Mouse (Mus musculus): ENCODE results near the gene Cldn6.

DNA sequence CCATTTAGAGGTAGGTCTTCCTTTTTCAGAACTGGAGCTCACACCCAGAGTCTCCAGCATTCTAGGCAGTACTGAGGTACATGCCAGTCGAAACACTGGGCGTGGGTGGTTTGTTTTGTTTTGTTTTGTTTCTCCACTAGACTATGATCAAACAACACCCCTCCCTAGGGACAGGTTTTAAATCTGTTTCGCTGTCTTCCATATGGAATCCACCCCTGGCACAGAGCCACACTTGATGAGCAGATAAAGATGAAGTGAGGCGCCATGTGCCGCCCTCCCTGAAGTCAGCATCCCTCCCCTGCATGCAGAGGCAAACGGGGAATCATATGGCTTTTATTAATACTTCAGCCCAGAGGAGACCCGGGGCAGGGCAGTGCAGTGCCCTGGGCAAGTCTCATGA is 25.7 kb downstream of the Cldn6 start:
- TF ChIP-seq CTCF (IDR thresholded peaks at IDR 0.05; ENCODE audit: borderline replicate concordance, insufficient read depth, low read depth, low read length) (no peak), POLR2A (IDR thresholded peaks at IDR 0.05; ENCODE audit: borderline replicate concordance, insufficient read depth, low read length) (no peak)

Data from cerebellum, adult 2 months (tissue).